Mouse (Mus musculus) cerebellum, postnatal 14 days (tissue): ENCODE data around the gene Lrrc8b.

Experiments
- DNase-seq, 2 experiments: peaks; one replicate each; pipeline ENCODE4 v3.0.0; 2021; ENCODE audit warnings: mixed read lengths in 2 of 2

The Lrrc8b gene

DNA sequence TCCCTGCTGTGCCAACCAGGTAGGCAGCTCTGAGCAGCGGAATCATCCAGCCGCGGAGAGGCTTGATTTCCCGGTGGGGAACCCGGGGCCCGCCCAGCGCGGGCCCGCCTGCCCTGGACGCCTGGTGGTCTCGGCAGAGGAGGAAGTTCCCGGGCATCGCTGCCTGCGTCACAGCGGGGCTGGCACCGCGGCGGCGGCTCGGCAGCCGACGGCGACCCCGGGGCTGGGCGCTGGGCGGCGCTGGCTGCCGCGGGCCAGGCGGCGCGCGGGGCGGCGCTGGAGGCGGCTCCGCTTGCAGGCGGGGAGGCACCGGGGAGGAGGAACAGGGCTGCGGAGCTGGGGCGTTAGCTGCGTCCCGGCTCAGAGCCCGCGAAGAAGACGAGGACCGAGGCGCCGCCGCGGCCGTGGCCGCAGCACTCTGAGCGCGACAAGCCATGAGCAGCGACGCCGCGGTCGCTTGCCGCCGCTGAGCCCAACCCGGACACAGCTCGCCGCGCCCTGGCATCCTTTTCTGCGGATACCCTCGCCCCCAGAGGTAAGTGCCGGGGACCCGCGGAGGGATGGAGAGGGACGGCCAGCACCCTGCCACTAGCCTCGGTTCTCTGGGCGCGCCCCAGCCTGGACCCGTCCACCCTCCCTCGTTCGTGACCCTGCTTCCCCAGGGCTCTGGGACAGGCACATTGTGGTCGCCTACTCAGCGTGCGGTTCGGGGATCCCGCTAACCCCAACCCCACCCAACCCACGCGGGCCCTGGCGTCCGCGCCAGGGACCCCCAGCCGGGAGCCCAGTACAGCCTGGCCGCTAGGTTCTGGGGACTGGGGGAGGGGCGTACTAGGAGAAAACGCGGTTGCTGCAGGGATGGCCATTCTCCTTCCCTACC, 103.8 kb downstream of the Lrrc8b start, which contains the start of gene Lrrc8c:
Lrrc8c (plus strand) TSS at position 293 of the 880 bp plus-strand sequence.
- peak; percentile 69 to 79 for DNase-seq

DNA sequence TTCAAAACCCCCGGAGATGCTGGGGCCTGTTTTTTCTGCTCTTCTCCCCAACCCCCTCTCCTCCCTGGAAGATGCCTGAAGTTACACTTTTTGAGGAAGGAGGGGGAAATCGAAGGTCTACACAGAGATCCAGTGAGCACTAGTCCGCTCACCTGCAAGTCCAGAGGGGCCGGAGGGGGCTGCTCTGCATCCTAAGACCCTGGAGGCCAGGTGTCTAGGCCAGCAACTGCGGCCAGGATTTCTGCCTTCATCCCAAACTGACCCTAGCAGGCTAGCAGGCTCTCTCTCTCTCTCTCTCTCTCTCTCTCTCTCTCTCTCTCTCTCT, 104.4 kb downstream of the Lrrc8b start:
- peak in 1 of 2 experiments; percentile 12 for DNase-seq

- no peak for DNase-seq
Measured at GRCm38 (mm10) chr5:105520442-105520965, 104.9 kb downstream of the Lrrc8b start.

DNA sequence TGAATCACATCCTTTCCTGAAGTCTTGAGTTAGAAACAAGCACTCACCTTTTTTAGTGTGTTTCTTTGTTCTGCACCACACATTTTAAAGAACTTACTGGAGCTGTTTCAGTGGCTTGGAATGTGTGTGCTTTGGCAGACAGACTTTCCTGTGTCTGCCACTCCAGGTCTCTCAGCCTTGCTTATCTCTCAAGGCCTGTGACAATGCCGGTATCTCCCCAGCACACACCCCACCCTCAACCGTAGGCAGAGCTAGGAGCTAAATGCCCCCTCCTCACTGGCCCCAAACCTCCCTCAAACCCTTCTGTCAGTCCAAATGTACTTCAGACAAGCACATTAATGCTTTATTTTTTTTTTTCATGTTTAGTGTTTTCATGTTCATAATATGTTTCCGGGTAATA, 107.9 kb downstream of the Lrrc8b start:
- no peak for DNase-seq

- no peak for DNase-seq
Measured at GRCm38 (mm10) chr5:105525004-105525403, 109.4 kb downstream of the Lrrc8b start.

- no peak for DNase-seq
Measured at GRCm38 (mm10) chr5:105526107-105526645, 110.6 kb downstream of the Lrrc8b start.

DNA sequence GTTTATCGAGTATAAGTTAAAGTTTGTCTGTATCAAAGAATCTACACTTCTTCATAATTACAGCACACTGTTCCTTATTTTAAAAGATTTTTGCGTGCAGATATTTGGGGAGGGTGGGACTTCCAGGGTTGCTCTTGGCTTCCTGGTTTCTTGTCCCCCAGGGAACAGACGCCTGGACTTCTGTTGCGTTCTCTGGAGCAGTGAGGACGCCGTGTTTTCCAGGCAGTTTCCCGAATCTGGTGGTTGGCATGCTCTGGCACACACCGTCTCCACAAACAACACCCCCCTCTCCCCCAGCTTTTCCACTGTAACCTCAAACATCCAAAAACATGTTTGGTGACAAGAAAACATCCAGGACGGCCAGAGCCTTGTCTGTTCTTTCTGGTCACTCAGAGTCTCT, 111.2 kb downstream of the Lrrc8b start:
- no peak for DNase-seq

- no peak for DNase-seq
Measured at GRCm38 (mm10) chr5:105527477-105528331, 112.1 kb downstream of the Lrrc8b start.

GRCm38 (mm10) chr5:105530576-105530975, 115.0 kb downstream of the Lrrc8b start:
- DNase-seq: no peak

DNA sequence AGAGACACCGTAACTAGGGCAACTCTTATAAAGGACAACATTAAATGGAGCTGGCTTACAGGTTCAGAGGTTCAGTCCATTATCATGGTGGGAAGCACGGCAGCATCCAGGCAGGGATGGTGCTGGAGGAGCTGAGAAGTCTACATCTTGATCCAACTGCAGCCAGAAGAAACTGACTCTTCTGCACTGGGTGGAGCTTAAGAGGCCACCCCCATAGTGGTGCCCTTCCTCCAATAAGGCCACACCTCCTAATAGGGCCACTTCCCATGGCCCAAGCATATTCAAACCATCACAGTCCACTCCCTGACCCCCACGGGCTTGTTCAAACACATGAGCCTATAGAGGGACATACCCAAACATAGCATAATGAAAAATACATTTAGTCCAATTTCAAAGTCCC, 119.6 kb downstream of the Lrrc8b start:
- DNase-seq: no peak

DNA sequence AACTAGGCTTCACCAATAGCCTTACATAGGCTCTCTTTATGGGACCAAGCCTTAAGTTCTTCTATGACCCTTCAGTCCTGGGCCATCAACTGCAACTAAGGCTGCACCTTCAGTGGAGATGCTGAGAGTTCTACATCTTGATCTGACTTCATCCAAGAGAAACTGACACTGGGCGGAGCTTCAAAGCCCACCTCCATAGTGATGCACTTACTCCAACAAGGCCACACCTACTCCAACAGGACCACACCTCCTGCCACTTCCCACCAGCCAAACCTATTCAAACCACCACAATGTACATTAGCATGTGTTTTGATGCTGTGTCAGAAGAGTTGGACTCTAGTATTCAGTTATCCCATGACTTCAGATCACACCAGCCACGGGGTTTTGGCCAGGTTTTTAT, 120.6 kb downstream of the Lrrc8b start:
- DNase-seq: no peak

DNA sequence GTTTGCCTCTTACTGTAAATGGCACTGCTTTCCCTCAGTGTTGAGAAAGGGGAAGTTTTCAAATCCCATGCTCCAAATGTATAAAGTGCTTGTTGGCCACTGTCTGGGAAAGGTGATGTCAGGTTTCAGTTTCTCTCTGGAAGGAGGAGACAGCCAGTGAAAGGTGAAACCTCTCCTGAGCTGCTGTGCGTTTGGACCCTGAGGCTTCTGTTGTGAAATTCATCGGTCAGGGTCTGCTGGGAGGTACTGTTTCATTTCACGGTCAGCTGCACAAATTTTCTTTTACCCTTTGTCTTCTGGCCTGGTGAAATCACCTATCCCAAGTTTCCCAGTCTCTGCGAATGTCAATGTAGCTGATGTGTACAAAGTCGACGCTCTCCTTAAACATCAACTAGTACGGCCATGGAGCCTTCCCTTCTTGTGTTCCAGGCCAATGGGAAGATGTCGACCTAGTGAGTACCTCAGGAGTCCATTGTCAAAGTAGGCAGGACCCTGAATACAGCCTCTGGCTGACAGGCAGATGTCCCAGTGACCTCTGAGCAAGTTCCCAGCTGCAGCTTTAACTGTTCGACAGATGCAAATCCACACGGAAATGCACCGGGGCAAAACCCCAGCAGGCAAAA, 121.6 kb downstream of the Lrrc8b start:
- DNase-seq: no peak
